Mouse (Mus musculus) brain, embryonic 14.5 days (tissue): ENCODE measurements around the gene Atg2a. TPM values are rescaled to one million over a fixed set of nuclear protein-coding genes. Genes with fewer than 3 reads are reported as not detected.
"Not testable (repeated sequence)": the region's sequence is repeated elsewhere in the genome, so short reads cannot be mapped to it uniquely, and the experiment has no call there.

Experiments
- DNase-seq: peaks from one replicate; pipeline ENCODE4 v3.0.0-alpha.2; 2011; ENCODE audit warnings: low read depth
- CTCF ChIP-seq: fragments of 200-500 bp; IDR thresholded peaks from 2 replicates; pipeline ENCODE4 v1.5.1; 2012; ENCODE audit warnings: inconsistent platforms, mild to moderate bottlenecking, moderate library complexity, borderline replicate concordance; ENCODE audit not compliant: insufficient read depth, insufficient read length; ENCODE audit errors: extremely low read depth
- POLR2A ChIP-seq: fragments of 200-500 bp; IDR thresholded peaks from 2 replicates; pipeline ENCODE4 v1.6.1; 2012; ENCODE audit warnings: mild to moderate bottlenecking, inconsistent platforms, borderline replicate concordance; ENCODE audit not compliant: poor library complexity, insufficient read depth, insufficient read length, severe bottlenecking; ENCODE audit errors: extremely low read depth
- polyA plus RNA-seq: library from polyadenylated mRNA; depleted of rRNA; stranded (reverse); fragments of >200 nt; gene quantifications from 2 replicates; pipeline ENCODE4 v1.2.3, GENCODE M21; 2012

The Atg2a gene
- polyA plus RNA-seq, 1 experiment: 28.9 TPM

GRCm38 (mm10) chr19:6288236-6288894, 46.9 kb downstream of the Atg2a start:
- DNase-seq: no peak
- no peak for TF ChIP-seq POLR2A
- no peak for TF ChIP-seq CTCF

GRCm38 (mm10) chr19:6289696-6290238, 48.3 kb downstream of the Atg2a start:
- no peak for TF ChIP-seq POLR2A
- no peak for TF ChIP-seq CTCF
- DNase-seq: no peak

- not testable (repeated sequence) for DNase-seq
Observed at GRCm38 (mm10) chr19:6290720-6291116, 49.2 kb downstream of the Atg2a start.

- no peak for DNase-seq
- TF ChIP-seq POLR2A (no peak), CTCF (no peak)
Observed at GRCm38 (mm10) chr19:6291117-6291781, 49.8 kb downstream of the Atg2a start.

GRCm38 (mm10) chr19:6292262-6292661, 50.8 kb downstream of the Atg2a start:
- TF ChIP-seq POLR2A (no peak), CTCF (no peak)
- DNase-seq: no peak

GRCm38 (mm10) chr19:6294301-6294700, 52.8 kb downstream of the Atg2a start:
- DNase-seq: no peak
- no peak for TF ChIP-seq POLR2A

GRCm38 (mm10) chr19:6296551-6297210, 55.2 kb downstream of the Atg2a start:
- TF ChIP-seq POLR2A: no peak
- no peak for TF ChIP-seq CTCF
- no peak for DNase-seq

- no peak for TF ChIP-seq CTCF
- TF ChIP-seq POLR2A: no peak
- no peak for DNase-seq
Observed at GRCm38 (mm10) chr19:6297641-6298040, 56.2 kb downstream of the Atg2a start.

- TF ChIP-seq CTCF (no peak), POLR2A (no peak)
Observed at GRCm38 (mm10) chr19:6299003-6299402, 57.5 kb downstream of the Atg2a start.

GRCm38 (mm10) chr19:6299450-6300267, 58.2 kb downstream of the Atg2a start:
- no peak for DNase-seq
- TF ChIP-seq POLR2A: no peak
- TF ChIP-seq CTCF: no peak

More at GRCm38 (mm10) chr19:6299003-6299402, 57.5 kb downstream of the Atg2a start:
- no peak for DNase-seq

- no peak for DNase-seq
- TF ChIP-seq POLR2A: no peak
- TF ChIP-seq CTCF: no peak
Observed at GRCm38 (mm10) chr19:6300402-6300841, 59.0 kb downstream of the Atg2a start.

GRCm38 (mm10) chr19:6302114-6302513, 60.6 kb downstream of the Atg2a start:
- DNase-seq: no peak
- no peak for TF ChIP-seq POLR2A

- DNase-seq: peak; percentile 23
- no peak for TF ChIP-seq CTCF
- no peak for TF ChIP-seq POLR2A
Observed at GRCm38 (mm10) chr19:6302522-6302921, 61.1 kb downstream of the Atg2a start.

GRCm38 (mm10) chr19:6303831-6304230, 62.4 kb downstream of the Atg2a start:
- TF ChIP-seq POLR2A (no peak), CTCF (no peak)
- no peak for DNase-seq
